Mouse (Mus musculus): ENCODE measurements at regions not wholly inside any gene's neighbourhood (a gene's known extent, or its start where the extent isn't known, plus 50 kb on each side); places are given as distances from the start of the nearest gene placed in this dataset.

GRCm38 (mm10) chr3:131056893-131057660 is 53.2 kb upstream of the Lef1 start:
- Histone ChIP-seq H3K4me1 (peaks cover 9% of the 10 kb centered on the region), H3K4me3 (no peak overlapping the region), H3K4me2 (replicated peaks) (no peak overlapping the region), H3K27ac (replicated peaks) (no peak overlapping the region), H3K9me3 (no peaks in the 10 kb centered on the region), H3K9ac (replicated peaks) (no peak overlapping the region), H3K36me3 (no peaks in the 10 kb centered on the region), H3K27me3 (no peaks in the 10 kb centered on the region)
- no peak for ATAC-seq (ENCODE audit: low FRiP score, low read depth)
- WGBS: 85% methylated on average over 5 of the region's 5 CpGs

GRCm38 (mm10) chr3:131054241-131054972 is 55.9 kb upstream of the Lef1 start:
- 56% methylated on average over 13 of the region's 13 CpGs for WGBS
- H3K4me3 ChIP-seq: no peak overlapping the region
- no peaks in the 10 kb centered on the region for H3K27me3 ChIP-seq
- H3K9me3 ChIP-seq: 0 out of 2 replicates have a peak, but pooled peaks cover 3% of the 10 kb centered on the region
- H3K27ac ChIP-seq (replicated peaks): peak overlapping the region; percentile 61
- H3K36me3 ChIP-seq: no peaks in the 10 kb centered on the region
- ATAC-seq (ENCODE audit: low FRiP score, low read depth): peak; percentile 83
- peaks cover 9% of the 10 kb centered on the region for H3K4me1 ChIP-seq
- H3K4me2 ChIP-seq (replicated peaks): no peak overlapping the region
- no peak overlapping the region for H3K9ac ChIP-seq (replicated peaks)

- Histone ChIP-seq H3K9ac (replicated peaks) (no peak overlapping the region), H3K27ac (replicated peaks) (no peak overlapping the region), H3K27me3 (no peaks in the 10 kb centered on the region), H3K4me2 (replicated peaks) (no peak overlapping the region), H3K4me3 (no peak overlapping the region), H3K36me3 (no peaks in the 10 kb centered on the region), H3K4me1 (no peaks in the 10 kb centered on the region), H3K9me3 (0 out of 2 replicates have a peak, but pooled peaks cover 3% of the 10 kb centered on the region)
- WGBS: 80% methylated on average over 3 of the region's 3 CpGs
- no peak for ATAC-seq (ENCODE audit: low FRiP score, low read depth)
Measured at GRCm38 (mm10) chr3:131047716-131048115, 62.6 kb upstream of the Lef1 start.

- H3K27me3 ChIP-seq: no peaks in the 10 kb centered on the region
- no peaks in the 10 kb centered on the region for H3K36me3 ChIP-seq
- H3K4me3 ChIP-seq: no peak overlapping the region
- no peak overlapping the region for H3K27ac ChIP-seq (replicated peaks)
- no peak overlapping the region for H3K4me2 ChIP-seq (replicated peaks)
- 89% methylated on average over 5 of the region's 5 CpGs for WGBS
- no peak for ATAC-seq (ENCODE audit: low FRiP score, low read depth)
- 0 out of 2 replicates have a peak, but pooled peaks cover 3% of the 10 kb centered on the region for H3K9me3 ChIP-seq
- no peak overlapping the region for H3K9ac ChIP-seq (replicated peaks)
- no peaks in the 10 kb centered on the region for H3K4me1 ChIP-seq
Measured at GRCm38 (mm10) chr3:131046412-131046811, 63.9 kb upstream of the Lef1 start.

GRCm38 (mm10) chr3:131040214-131040825 is 70.0 kb upstream of the Lef1 start:
- no peak overlapping the region for H3K27ac ChIP-seq (replicated peaks)
- H3K4me3 ChIP-seq: no peak overlapping the region
- H3K4me2 ChIP-seq (replicated peaks): no peak overlapping the region
- H3K9ac ChIP-seq (replicated peaks): no peak overlapping the region
- H3K9me3 ChIP-seq: no peaks in the 10 kb centered on the region
- no peaks in the 10 kb centered on the region for H3K4me1 ChIP-seq
- WGBS: 65% methylated on average over 4 of the region's 4 CpGs
- ATAC-seq (ENCODE audit: low FRiP score, low read depth): no peak
- H3K27me3 ChIP-seq: no peaks in the 10 kb centered on the region
- H3K36me3 ChIP-seq: no peaks in the 10 kb centered on the region

GRCm38 (mm10) chr3:131037095-131037494 is 73.2 kb upstream of the Lef1 start:
- no peaks in the 10 kb centered on the region for H3K4me1 ChIP-seq
- no peaks in the 10 kb centered on the region for H3K36me3 ChIP-seq
- H3K9me3 ChIP-seq: no peaks in the 10 kb centered on the region
- H3K27me3 ChIP-seq: no peaks in the 10 kb centered on the region
- H3K9ac ChIP-seq (replicated peaks): no peak overlapping the region
- H3K27ac ChIP-seq (replicated peaks): no peak overlapping the region
- no peak overlapping the region for H3K4me3 ChIP-seq
- no peak for ATAC-seq (ENCODE audit: low FRiP score, low read depth)
- no peak overlapping the region for H3K4me2 ChIP-seq (replicated peaks)
- WGBS: 93% methylated on average over 5 of the region's 5 CpGs

- no peaks in the 10 kb centered on the region for H3K27me3 ChIP-seq
- no peak overlapping the region for H3K27ac ChIP-seq (replicated peaks)
- no peak overlapping the region for H3K4me2 ChIP-seq (replicated peaks)
- H3K4me3 ChIP-seq: no peak overlapping the region
- 78% methylated on average over 5 of the region's 5 CpGs for WGBS
- no peak overlapping the region for H3K9ac ChIP-seq (replicated peaks)
- no peaks in the 10 kb centered on the region for H3K36me3 ChIP-seq
- H3K9me3 ChIP-seq: no peaks in the 10 kb centered on the region
- H3K4me1 ChIP-seq: no peaks in the 10 kb centered on the region
- ATAC-seq (ENCODE audit: low FRiP score, low read depth): no peak
Measured at GRCm38 (mm10) chr3:131034774-131035173, 75.5 kb upstream of the Lef1 start.

- Histone ChIP-seq H3K27ac (replicated peaks) (no peak overlapping the region), H3K4me1 (no peaks in the 10 kb centered on the region; the same call in 1 of the 2 replicates), H3K27me3 (no peaks in the 10 kb centered on the region), H3K9me3 (no peaks in the 10 kb centered on the region), H3K4me3 (no peak overlapping the region), H3K4me2 (replicated peaks) (no peak overlapping the region), H3K36me3 (no peaks in the 10 kb centered on the region), H3K9ac (replicated peaks) (no peak overlapping the region)
- no peak for ATAC-seq (ENCODE audit: low FRiP score, low read depth)
- 93% methylated on average over 7 of the region's 7 CpGs for WGBS
Measured at GRCm38 (mm10) chr3:131026336-131026735, 83.9 kb upstream of the Lef1 start.

GRCm38 (mm10) chr3:131019163-131019956 is 90.9 kb upstream of the Lef1 start:
- peaks cover 32% of the 10 kb centered on the region for H3K4me1 ChIP-seq
- ATAC-seq (ENCODE audit: low FRiP score, low read depth): peak; percentile 69
- no peaks in the 10 kb centered on the region for H3K9me3 ChIP-seq
- no peaks in the 10 kb centered on the region; the same call in 1 of the 2 replicates for H3K27me3 ChIP-seq
- H3K27ac ChIP-seq (replicated peaks): peak overlapping the region; percentile 47; the same call in 1 of the 2 replicates
- no peaks in the 10 kb centered on the region for H3K36me3 ChIP-seq
- peak overlapping the region; percentile 37 for H3K9ac ChIP-seq (replicated peaks)
- H3K4me2 ChIP-seq (replicated peaks): peak overlapping the region; percentile 46
- peak overlapping the region; percentile 26 for H3K4me3 ChIP-seq
- 18% methylated on average over 23 of the region's 23 CpGs for WGBS

GRCm38 (mm10) chr3:131017899-131018298 is 92.4 kb upstream of the Lef1 start:
- H3K4me1 ChIP-seq: peaks cover 32% of the 10 kb centered on the region
- no peak for ATAC-seq (ENCODE audit: low FRiP score, low read depth)
- H3K27ac ChIP-seq (replicated peaks): no peak overlapping the region
- no peaks in the 10 kb centered on the region for H3K36me3 ChIP-seq
- H3K9ac ChIP-seq (replicated peaks): no peak overlapping the region
- H3K27me3 ChIP-seq: no peaks in the 10 kb centered on the region; the same call in 1 of the 2 replicates
- no peak overlapping the region for H3K4me3 ChIP-seq
- no peak overlapping the region for H3K4me2 ChIP-seq (replicated peaks)
- 75% methylated on average over 9 of the region's 9 CpGs for WGBS
- H3K9me3 ChIP-seq: no peaks in the 10 kb centered on the region

GRCm38 (mm10) chr3:131016104-131016503 is 94.2 kb upstream of the Lef1 start:
- Histone ChIP-seq H3K27me3 (no peaks in the 10 kb centered on the region; the same call in 1 of the 2 replicates), H3K4me2 (replicated peaks) (no peak overlapping the region), H3K4me1 (peaks cover 31% of the 10 kb centered on the region), H3K9me3 (no peaks in the 10 kb centered on the region), H3K27ac (replicated peaks) (no peak overlapping the region), H3K36me3 (no peaks in the 10 kb centered on the region), H3K9ac (replicated peaks) (no peak overlapping the region), H3K4me3 (no peak overlapping the region)
- no peak for ATAC-seq (ENCODE audit: low FRiP score, low read depth)
- WGBS: 69% methylated on average over 10 of the region's 10 CpGs

Measured in midbrain, embryonic 12.5 days (tissue).